Mouse (Mus musculus): ENCODE measurements around the gene Dpp3.

GRCm38 (mm10) chr19:4876241-4876640 is 51.8 kb downstream of the Dpp3 start:
- TF ChIP-seq CTCF (conservative IDR thresholded peaks at IDR 0.05; ENCODE audit: insufficient read depth, insufficient read length, low read depth, low read length): no peak
- no peak for TF ChIP-seq POLR2A (IDR thresholded peaks at IDR 0.05; ENCODE audit: low read depth, low read length)

Measured in kidney, adult 2 months (tissue).